Mouse (Mus musculus) hindbrain, embryonic 13.5 days (tissue): ENCODE measurements around the gene Fam151a. TPM values are rescaled to one million over a fixed set of nuclear protein-coding genes. Genes with fewer than 3 reads are reported as not detected.
A peak's percentile ranks its signal among the peaks of the same experiment; 100 is the strongest.

Experiments used
- ATAC-seq: fragments of 200-750 bp; cut with Nextera tagmentation; 2 replicates; pipeline ENCODE4 v1.8.0; 2017; ENCODE audit warnings: moderate TSS enrichment; ENCODE audit not compliant: low FRiP score
- H3K27ac ChIP-seq: fragments of 300-500 bp; sonication (generic); 2 replicates; pipeline ENCODE4 v1.5.1; 2015; ENCODE audit warnings: inconsistent platforms, mild to moderate bottlenecking, moderate library complexity
- H3K27me3 ChIP-seq: fragments of 300-500 bp; sonication (generic); 2 replicates; pipeline ENCODE4 v1.6.1; 2015; ENCODE audit warnings: mild to moderate bottlenecking, inconsistent platforms
- H3K36me3 ChIP-seq: fragments of 300-500 bp; sonication (generic); 2 replicates; pipeline ENCODE4 v1.6.1; 2015; ENCODE audit warnings: mild to moderate bottlenecking, inconsistent platforms
- H3K4me1 ChIP-seq: fragments of 300-500 bp; sonication (generic); replicated peaks from 2 replicates; pipeline ENCODE4 v1.6.1; 2015; ENCODE audit warnings: inconsistent platforms
- H3K4me2 ChIP-seq: fragments of 300-500 bp; sonication (generic); 2 replicates; pipeline ENCODE4 v1.6.1; 2015; ENCODE audit warnings: inconsistent platforms, mild to moderate bottlenecking, moderate library complexity
- H3K4me3 ChIP-seq: fragments of 300-500 bp; sonication (generic); 2 replicates; pipeline ENCODE4 v1.5.1; 2015; ENCODE audit warnings: mild to moderate bottlenecking, inconsistent platforms
- H3K9ac ChIP-seq: fragments of 300-500 bp; sonication (generic); 2 replicates; pipeline ENCODE4 v1.6.1; 2015; ENCODE audit warnings: mild to moderate bottlenecking, inconsistent platforms
- H3K9me3 ChIP-seq: fragments of 300-500 bp; sonication (generic); 2 replicates; pipeline ENCODE4 v1.6.1; 2016; ENCODE audit warnings: inconsistent platforms
- WGBS: fragments of 180-500 bp; shearing (Covaris S2); methylation state at CpG from one replicate; pipeline ENCODE4 v1.1.7; 2015; 5-methylcytosine and 5-hydroxymethylcytosine counted together
- polyA plus RNA-seq: library from polyadenylated mRNA; unstranded; fragments of >200 nt; fragmentation: Nextera tagmentation; extraction: Ambion mirVana; gene quantifications from 2 replicates; pipeline ENCODE4 v1.2.1, GENCODE M21; 2015

Gene Fam151a
- not detected in 2 replicates for polyA plus RNA-seq

DNA sequence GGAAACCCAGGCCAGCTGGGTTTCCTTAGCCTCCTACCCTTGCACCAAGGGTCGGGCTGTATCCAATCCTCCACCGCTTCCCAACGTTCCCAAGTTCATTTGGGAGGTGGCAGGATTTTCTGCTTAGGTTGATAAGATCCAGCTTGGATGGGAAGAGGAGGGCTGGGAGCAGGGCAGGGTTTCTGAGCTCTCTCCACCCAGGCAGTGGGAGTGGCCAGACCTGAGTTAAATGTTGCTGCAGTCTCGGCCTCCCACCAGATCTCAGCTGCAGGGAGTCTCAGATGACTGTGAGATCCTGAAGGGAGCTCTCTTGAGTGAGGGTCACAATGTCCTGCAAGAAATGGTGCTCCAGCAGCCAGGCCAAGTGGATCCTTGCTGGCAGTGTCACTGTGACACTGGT is at the start of gene Fam151a:
Gene Fam151a, plus strand, starts transcription at position 254 of the 400 bp plus-strand sequence.
- Histone ChIP-seq H3K4me2 (no peak within 1 kb of the TSS), H3K27ac (no peak within 1 kb of the TSS), H3K9me3 (no peaks in the 10 kb centered on the region), H3K4me3 (no peak within 1 kb of the TSS), H3K4me1 (no peaks in the 10 kb centered on the region), H3K27me3 (no peaks in the 10 kb centered on the region), H3K36me3 (no peaks in the 10 kb centered on the region), H3K9ac (no peak within 1 kb of the TSS)
- WGBS = 70% methylated on average over 4 of the region's 4 CpGs
- ATAC-seq = no peak

DNA sequence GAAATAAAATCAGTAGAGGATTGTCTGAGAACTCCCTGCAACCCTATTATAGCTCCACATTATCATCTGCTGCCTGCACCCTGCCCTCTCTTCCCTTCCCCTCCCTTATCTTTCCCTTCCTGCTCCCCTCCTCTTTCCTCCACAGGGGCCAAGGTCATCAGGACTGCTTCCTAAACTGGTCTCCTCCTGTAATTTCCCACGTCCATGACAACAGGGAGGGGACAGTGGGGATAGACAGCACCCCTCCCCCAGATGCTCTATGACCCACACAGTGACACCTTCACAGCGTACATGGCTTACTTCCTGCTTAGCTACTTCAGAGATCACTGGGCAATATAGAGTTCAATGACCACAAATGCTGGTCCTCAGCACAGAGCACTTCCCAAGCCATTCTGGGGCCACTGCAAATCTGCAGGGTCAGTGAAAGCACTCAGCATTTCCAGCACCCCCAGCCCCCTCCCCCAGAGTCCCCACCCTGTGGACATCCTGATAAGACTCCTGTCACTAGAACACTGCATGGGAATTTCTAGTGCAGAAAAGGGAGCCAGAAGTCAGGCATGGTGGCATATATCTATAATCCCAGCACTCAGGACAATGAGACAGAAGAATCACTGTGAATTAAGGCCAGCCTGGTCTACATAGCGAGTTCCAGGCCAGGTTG is 44.9 kb upstream of the Fam151a start:
- no peak for ATAC-seq

DNA sequence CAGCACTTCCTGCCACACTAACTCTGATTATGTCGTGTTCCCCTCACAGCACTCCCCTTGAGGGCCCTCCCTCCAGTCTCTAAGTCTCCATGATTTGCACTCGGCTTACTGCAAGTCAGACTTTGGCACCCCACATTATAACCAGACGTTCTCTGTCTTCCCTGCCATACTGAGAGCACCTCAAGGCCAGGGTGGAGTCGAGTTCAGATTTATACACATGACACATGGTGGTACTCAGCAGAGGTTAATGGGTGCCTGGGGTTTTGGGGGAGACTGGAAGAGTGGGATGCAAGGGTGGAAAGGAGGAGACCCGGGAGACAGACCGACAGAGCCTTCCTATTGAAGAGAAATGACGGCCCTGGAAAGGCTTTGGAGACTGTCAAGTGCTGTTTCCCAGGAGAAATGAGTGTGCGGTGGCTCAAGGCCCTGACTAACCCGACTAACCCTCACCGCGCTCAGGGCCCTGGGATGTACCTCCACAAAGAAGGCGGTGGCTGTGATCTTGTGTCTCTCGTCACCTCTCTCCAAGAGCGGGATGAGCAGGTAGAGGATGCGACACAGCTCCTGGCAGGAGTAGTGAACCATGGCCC is 39.8 kb upstream of the Fam151a start:
- Histone ChIP-seq H3K27ac (no peak overlapping the region), H3K36me3 (no peaks in the 10 kb centered on the region), H3K9me3 (no peaks in the 10 kb centered on the region), H3K4me2 (no peak overlapping the region), H3K27me3 (peaks cover 17% of the 10 kb centered on the region), H3K4me3 (no peak overlapping the region), H3K4me1 (0 out of 2 replicates have a peak, but pooled peaks cover 5% of the 10 kb centered on the region), H3K9ac (no peak overlapping the region)
- 89% methylated on average over 15 of the region's 15 CpGs for whole genome bisulfite sequencing
- no peak for ATAC-seq

More for the DNA sequence above, 44.9 kb upstream of the Fam151a start:
- WGBS = 54% methylated on average over 3 of the region's 3 CpGs
- H3K9ac ChIP-seq = no peak overlapping the region
- no peaks in the 10 kb centered on the region for H3K36me3 ChIP-seq
- H3K4me2 ChIP-seq = no peak overlapping the region
- H3K4me3 ChIP-seq = no peak overlapping the region
- no peaks in the 10 kb centered on the region for H3K9me3 ChIP-seq
- H3K4me1 ChIP-seq = no peaks in the 10 kb centered on the region
- no peak overlapping the region for H3K27ac ChIP-seq
- peaks cover 12% of the 10 kb centered on the region for H3K27me3 ChIP-seq

DNA sequence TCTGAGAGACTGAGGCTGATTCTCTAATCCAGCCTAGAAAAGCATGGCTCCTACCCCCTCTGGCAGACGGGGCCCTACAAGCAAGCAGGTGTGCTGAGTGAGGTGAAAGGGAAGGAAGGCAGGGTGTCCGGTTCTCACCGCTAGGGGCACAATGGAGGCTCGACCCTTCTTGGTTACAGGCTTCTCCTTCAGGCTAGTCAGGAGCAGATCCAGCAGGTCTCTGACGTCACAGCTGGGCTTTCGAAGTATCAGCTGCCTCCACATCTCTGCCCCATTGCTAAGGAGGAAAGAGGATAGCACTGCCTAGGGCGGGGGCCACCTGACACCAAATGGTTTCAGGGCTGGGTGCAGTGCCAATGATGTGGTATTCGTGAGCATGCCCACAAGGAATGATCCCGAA is 33.7 kb upstream of the Fam151a start:
- Histone ChIP-seq H3K9ac (no peak overlapping the region), H3K4me2 (no peak overlapping the region), H3K4me3 (no peak overlapping the region), H3K27me3 (peaks cover 5% of the 10 kb centered on the region; the same call in 1 of the 2 replicates), H3K4me1 (peaks cover 36% of the 10 kb centered on the region), H3K9me3 (no peaks in the 10 kb centered on the region), H3K36me3 (no peaks in the 10 kb centered on the region), H3K27ac (peak overlapping the region; percentile 56; the same call in 1 of the 2 replicates)
- 15% methylated on average over 9 of the region's 9 CpGs for whole genome bisulfite sequencing
- ATAC-seq = peak; percentile 36

DNA sequence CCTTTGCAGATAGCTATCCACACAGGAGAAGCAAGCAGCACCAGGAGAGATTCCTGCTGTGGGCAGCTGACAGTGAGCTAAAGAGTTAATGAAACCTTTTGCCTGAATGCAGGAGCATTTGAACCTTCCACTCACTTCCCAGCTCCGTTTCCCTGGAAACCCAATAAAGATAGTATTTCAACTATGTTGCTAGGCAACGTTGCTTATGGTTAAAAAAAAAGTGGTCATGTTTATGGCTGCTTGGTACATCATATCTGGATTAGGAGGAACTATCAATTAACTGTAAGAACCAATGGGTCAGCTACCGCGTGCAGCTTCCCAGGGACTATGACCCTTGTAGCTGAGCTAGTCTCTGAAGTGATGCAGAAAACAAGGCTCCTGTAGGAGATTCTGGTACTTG is 32.9 kb upstream of the Fam151a start:
- Histone ChIP-seq H3K4me2 (no peak overlapping the region), H3K27me3 (no peaks in the 10 kb centered on the region; the same call in 1 of the 2 replicates), H3K4me1 (peaks cover 44% of the 10 kb centered on the region), H3K27ac (peak overlapping the region; percentile 71), H3K9me3 (no peaks in the 10 kb centered on the region), H3K4me3 (no peak overlapping the region), H3K9ac (no peak overlapping the region), H3K36me3 (no peaks in the 10 kb centered on the region)
- ATAC-seq = no peak
- WGBS = 42% methylated on average over 4 of the region's 4 CpGs

DNA sequence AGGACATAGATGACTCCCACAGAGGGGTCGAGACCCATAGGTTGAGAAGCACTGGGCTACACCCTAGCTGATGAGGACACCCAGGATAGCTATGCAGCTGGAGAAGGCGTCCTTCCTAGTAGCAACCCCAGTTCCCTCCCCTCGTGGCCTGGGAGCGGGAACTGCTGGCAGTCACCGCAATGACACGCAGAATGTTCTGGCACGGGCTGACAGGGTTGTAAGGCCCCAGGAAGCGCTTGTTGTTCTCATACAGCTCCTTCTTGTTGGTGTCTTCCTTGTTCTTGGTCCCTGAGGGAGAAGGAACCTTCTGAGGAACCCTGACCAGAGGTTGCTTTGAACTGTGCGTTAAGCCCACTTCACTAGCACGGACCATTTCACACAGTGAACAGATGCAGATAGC is 29.7 kb upstream of the Fam151a start:
- no peak for ATAC-seq
- peaks cover 39% of the 10 kb centered on the region for H3K4me1 ChIP-seq
- H3K9me3 ChIP-seq = no peaks in the 10 kb centered on the region
- no peak overlapping the region for H3K9ac ChIP-seq
- H3K27me3 ChIP-seq = no peaks in the 10 kb centered on the region; the same call in 1 of the 2 replicates
- H3K27ac ChIP-seq = peak overlapping the region; percentile 76
- H3K4me3 ChIP-seq = no peak overlapping the region
- no peak overlapping the region for H3K4me2 ChIP-seq
- no peaks in the 10 kb centered on the region for H3K36me3 ChIP-seq
- 82% methylated on average over 10 of the region's 10 CpGs for WGBS

DNA sequence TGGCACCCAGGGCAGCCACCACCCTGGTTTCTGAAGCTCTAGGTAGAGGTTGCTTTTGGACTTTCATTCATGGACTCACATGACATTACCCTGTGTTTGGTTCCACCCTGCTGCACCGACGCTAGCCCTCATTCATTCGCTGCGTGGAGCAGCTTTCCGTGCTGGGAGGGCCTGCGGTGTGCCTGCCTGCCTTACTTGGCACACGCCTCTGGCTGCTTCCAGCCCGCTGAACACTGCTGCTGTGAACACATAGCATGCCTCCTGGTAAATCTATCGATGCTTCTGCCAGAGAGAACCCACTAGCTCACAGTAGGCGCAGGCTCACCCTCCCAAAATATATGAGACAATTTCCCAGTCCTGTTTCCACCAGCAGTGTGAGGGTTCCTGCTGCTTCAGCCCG is 29.3 kb upstream of the Fam151a start:
- no peak for ATAC-seq
- Histone ChIP-seq H3K27ac (peak overlapping the region; percentile 76), H3K4me3 (no peak overlapping the region), H3K9ac (peak overlapping the region; percentile 35; the same call in 1 of the 2 replicates), H3K27me3 (peaks cover 3% of the 10 kb centered on the region), H3K4me2 (no peak overlapping the region), H3K36me3 (no peaks in the 10 kb centered on the region), H3K4me1 (peaks cover 39% of the 10 kb centered on the region), H3K9me3 (no peaks in the 10 kb centered on the region)
- WGBS = 42% methylated on average over 11 of the region's 11 CpGs

DNA sequence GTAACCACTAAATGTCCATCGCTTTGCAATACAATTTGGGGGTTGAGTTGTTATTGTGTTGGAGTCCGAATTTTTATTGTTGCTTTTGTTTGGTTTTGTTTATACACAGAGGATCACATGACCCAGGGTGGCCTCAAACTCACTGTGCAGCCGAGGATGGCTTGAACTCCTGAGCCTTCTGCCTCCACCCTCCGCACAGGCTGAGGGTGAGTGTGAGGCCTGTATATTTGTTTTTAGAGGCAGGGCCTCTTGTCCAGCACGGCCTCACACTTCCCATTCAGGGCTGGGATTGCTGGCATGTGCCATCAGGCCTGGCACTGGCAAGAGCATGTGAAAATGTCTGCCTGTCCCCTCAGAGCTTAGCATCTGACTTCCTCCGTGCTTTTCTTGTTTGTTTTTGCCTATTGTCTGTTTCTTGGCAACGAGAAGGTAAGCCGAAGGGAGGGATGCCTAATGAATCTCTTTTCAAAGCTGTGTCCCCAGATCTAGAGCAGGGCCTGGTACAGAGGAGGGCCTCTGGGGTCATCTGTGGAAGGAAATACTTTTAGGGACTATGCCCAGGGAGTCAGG is 28.5 kb upstream of the Fam151a start:
- Histone ChIP-seq H3K36me3 (no peaks in the 10 kb centered on the region), H3K27ac (peak overlapping the region; percentile 76), H3K4me1 (peaks cover 32% of the 10 kb centered on the region), H3K9ac (peak overlapping the region; percentile 51), H3K27me3 (peaks cover 6% of the 10 kb centered on the region), H3K9me3 (no peaks in the 10 kb centered on the region), H3K4me2 (no peak overlapping the region), H3K4me3 (no peak overlapping the region)
- ATAC-seq = no peak
- 32% methylated on average over 8 of the region's 8 CpGs for WGBS

DNA sequence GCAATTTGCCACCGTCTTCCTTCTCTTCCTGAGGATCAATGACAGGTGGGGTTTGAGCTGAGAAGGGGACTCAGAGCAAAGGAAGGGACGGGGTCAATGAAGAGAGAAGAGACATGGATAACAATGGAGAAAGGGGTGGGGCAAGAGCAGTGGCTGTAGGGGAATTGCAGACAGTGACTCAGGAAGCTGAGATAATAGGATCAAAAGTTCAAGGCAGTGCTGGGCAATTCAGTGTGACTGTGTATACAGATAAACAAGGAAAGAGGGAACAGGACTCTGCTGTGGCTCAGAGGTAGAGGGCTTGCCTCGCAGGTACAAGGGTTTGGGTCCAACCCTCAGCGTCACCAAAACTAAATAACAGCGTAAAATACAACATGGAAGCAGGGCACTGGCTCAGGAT is 25.7 kb upstream of the Fam151a start:
- Histone ChIP-seq H3K27me3 (peaks cover 11% of the 10 kb centered on the region; the same call in 1 of the 2 replicates), H3K36me3 (no peaks in the 10 kb centered on the region), H3K9ac (no peak overlapping the region), H3K4me3 (no peak overlapping the region), H3K4me2 (no peak overlapping the region), H3K27ac (no peak overlapping the region), H3K4me1 (peaks cover 20% of the 10 kb centered on the region), H3K9me3 (no peaks in the 10 kb centered on the region)
- peak; percentile 21; the same call in 1 of the 2 replicates for ATAC-seq
- WGBS = 30% methylated on average over 5 of the region's 5 CpGs

DNA sequence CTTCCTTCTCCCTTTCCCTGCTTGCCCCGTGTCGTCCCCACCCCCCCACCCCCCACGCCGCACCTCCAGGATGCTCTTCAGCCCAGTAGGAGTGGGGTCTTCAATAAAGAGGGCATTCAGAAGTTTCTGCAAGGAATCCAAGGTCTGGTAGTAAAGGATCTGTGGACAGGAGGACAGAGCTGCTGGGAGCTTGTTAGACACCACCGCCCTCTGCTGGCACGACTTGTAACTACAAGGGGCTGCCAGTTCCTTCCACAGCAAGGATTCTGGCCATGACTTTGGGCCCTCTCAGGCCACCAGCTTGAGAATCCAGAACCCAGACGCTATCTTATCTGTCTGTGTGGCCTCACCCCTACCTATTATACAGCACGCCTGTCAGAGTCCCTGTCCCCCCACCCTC is 25.3 kb upstream of the Fam151a start:
- no peak overlapping the region for H3K4me2 ChIP-seq

DNA sequence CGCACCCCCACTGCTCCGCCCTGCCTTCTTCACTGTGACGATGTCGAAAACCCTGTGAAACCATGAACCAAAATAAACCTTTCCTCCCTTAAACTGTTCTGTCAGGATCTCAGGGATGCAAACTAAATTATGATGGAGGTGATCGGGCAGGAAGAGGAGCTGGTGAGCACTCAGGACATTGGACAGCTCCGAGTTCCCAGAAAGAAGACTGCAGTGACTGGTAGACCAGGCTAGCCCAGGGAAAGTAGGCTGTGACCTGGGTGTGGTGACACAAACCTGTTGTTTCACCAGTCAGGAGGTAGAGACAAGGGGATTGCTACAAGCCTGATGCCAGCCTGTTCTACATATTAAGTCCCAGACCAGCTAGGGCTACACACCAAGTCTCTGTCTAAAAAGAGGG is 20.1 kb upstream of the Fam151a start:
- ATAC-seq = no peak
- peaks cover 11% of the 10 kb centered on the region; the same call in 1 of the 2 replicates for H3K27me3 ChIP-seq
- no peak overlapping the region for H3K4me3 ChIP-seq
- no peak overlapping the region for H3K4me2 ChIP-seq
- H3K36me3 ChIP-seq = no peaks in the 10 kb centered on the region
- 93% methylated on average over 6 of the region's 6 CpGs for WGBS
- no peak overlapping the region for H3K27ac ChIP-seq
- no peaks in the 10 kb centered on the region for H3K9me3 ChIP-seq
- no peak overlapping the region for H3K9ac ChIP-seq
- H3K4me1 ChIP-seq = 0 out of 2 replicates have a peak, but pooled peaks cover 7% of the 10 kb centered on the region

More for the DNA sequence above, 25.3 kb upstream of the Fam151a start:
- no peaks in the 10 kb centered on the region for H3K9me3 ChIP-seq
- peaks cover 11% of the 10 kb centered on the region; the same call in 1 of the 2 replicates for H3K27me3 ChIP-seq
- no peak overlapping the region for H3K9ac ChIP-seq
- no peak overlapping the region for H3K4me3 ChIP-seq
- no peak overlapping the region for H3K27ac ChIP-seq
- H3K36me3 ChIP-seq = no peaks in the 10 kb centered on the region
- 0 out of 2 replicates have a peak, but pooled peaks have one; percentile 36 for ATAC-seq
- H3K4me1 ChIP-seq = peaks cover 20% of the 10 kb centered on the region
- WGBS = 0% methylated on average over 8 of the region's 8 CpGs

DNA sequence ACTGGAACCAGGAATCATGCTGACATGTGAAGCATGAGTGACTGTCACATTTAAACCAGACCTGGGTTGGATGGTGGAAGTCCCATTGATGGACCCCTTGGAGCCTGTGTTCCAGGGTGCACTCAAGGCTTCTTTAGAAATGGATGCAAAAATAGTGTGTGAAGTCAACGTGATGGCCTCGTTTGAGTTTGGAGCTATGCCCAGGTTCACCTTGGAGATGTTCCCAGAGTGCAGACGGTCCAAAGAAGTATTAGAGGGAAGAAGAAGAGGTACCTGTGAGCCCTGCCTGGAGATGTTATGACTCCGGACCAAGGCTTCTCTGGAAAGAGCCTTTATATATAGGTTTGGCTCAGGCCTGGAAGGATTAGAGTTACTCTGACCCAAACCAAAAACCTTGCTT is 13.1 kb upstream of the Fam151a start:
- ATAC-seq = no peak
- 93% methylated on average over 4 of the region's 4 CpGs for WGBS
- Histone ChIP-seq H3K9ac (no peak overlapping the region), H3K36me3 (no peaks in the 10 kb centered on the region), H3K27ac (no peak overlapping the region), H3K4me2 (no peak overlapping the region), H3K9me3 (no peaks in the 10 kb centered on the region), H3K4me3 (no peak overlapping the region), H3K4me1 (no peaks in the 10 kb centered on the region), H3K27me3 (no peaks in the 10 kb centered on the region)
